Mouse (Mus musculus) urinary bladder, postnatal 10 days (tissue): ENCODE measurements around the gene Tmem120a.

Experiments
- DNase-seq: peaks from one replicate; pipeline ENCODE4 v3.0.0; 2022; ENCODE audit warnings: low spot score

Tmem120a gene

GRCm38 (mm10) chr5:135707855-135708254, 36.4 kb downstream of the Tmem120a start:
- DNase-seq, result no peak

- DNase-seq, result no peak
These were observed 37.2 kb downstream of the Tmem120a start for GRCm38 (mm10) chr5:135707039-135707438.

- DNase-seq, result no peak
These were observed 38.9 kb downstream of the Tmem120a start for GRCm38 (mm10) chr5:135705383-135705782.

- no peak for DNase-seq
These were observed 40.8 kb downstream of the Tmem120a start for GRCm38 (mm10) chr5:135703431-135703830.

GRCm38 (mm10) chr5:135702682-135703192, 41.5 kb downstream of the Tmem120a start:
- DNase-seq, result no peak

- DNase-seq, result no peak
These were observed 42.1 kb downstream of the Tmem120a start for GRCm38 (mm10) chr5:135702190-135702589.

- DNase-seq, result no peak
These were observed 42.6 kb downstream of the Tmem120a start for GRCm38 (mm10) chr5:135701601-135702000.

- DNase-seq, result no peak
These were observed 46.5 kb downstream of the Tmem120a start for GRCm38 (mm10) chr5:135697711-135698111.

- no peak for DNase-seq
These were observed 48.9 kb downstream of the Tmem120a start for GRCm38 (mm10) chr5:135695277-135695721.

- no peak for DNase-seq
These were observed 50.9 kb downstream of the Tmem120a start for GRCm38 (mm10) chr5:135693281-135693853.

- DNase-seq, result no peak
These were observed 53.0 kb downstream of the Tmem120a start for GRCm38 (mm10) chr5:135691266-135691665.

- DNase-seq, result no peak
These were observed 53.8 kb downstream of the Tmem120a start for GRCm38 (mm10) chr5:135690401-135690800.
